Comparison of ENCODE assay signal across 9 mouse cellular contexts in genomic region chr12:33592938-33593337, GRCm38 (mm10).
DNase-seq lines count a peak whose midpoint lies in the region; ATAC-seq and TF ChIP-seq lines count a peak whose summit lies in the region.
"Had no signal": no experiment of that assay in that cellular context is flagged by ENCODE, and none has a peak within 500 bp of the region (broad histone marks: within the 10 kb centered on the region; RNA-seq: fewer than 3 reads in every experiment).

No protein-coding gene starts in this region.

- no peak for TF ChIP-seq CTCF in hindbrain, postnatal 0 days (IDR thresholded peaks at IDR 0.05; ENCODE audit: low read depth)

- DNase-seq in adrenal gland, adult 2 months: peak; percentile 11
- DNase-seq in adrenal gland, adult 8-10 months: no peak
- peak; percentile 12 for DNase-seq in layer of hippocampus, adult 9-11 months
- no peak for DNase-seq in layer of hippocampus, postnatal 25 days (ENCODE audit: extremely low spot score in 1 of 2, low spot score in 1 of 2)
- DNase-seq in hindbrain, postnatal 0 days (ENCODE audit: low spot score): peak; percentile 9
- DNase-seq in liver: no peak

- no peak overlapping the region for H3K27ac ChIP-seq in hindbrain, postnatal 0 days
- peak overlapping the region; percentile 30; the same call in 1 of the 2 replicates for H3K27ac ChIP-seq in neural tube, embryonic 13.5 days (replicated peaks)
- H3K27ac ChIP-seq: liver, embryonic 15.5 days had no signal

- ATAC-seq in hindbrain, postnatal 0 days: no peak
- ATAC-seq in neural tube, embryonic 13.5 days (ENCODE audit: low read depth): peak; percentile 36; the same call in 1 of the 2 replicates
- no peak for ATAC-seq in activated CD4-positive, CD25-positive, alpha-beta regulatory T cell, adult 4 months

- H3K9me3 ChIP-seq in hindbrain, postnatal 0 days (ENCODE audit: low read length): no peaks in the 10 kb centered on the region
- no peaks in the 10 kb centered on the region for H3K9me3 ChIP-seq in neural tube, embryonic 13.5 days
- H3K9me3 ChIP-seq: liver, embryonic 15.5 days had no signal

- no peak overlapping the region for H3K9ac ChIP-seq in hindbrain, postnatal 0 days (replicated peaks; ENCODE audit: low read length)
- H3K9ac ChIP-seq in neural tube, embryonic 13.5 days: 0 out of 2 replicates have a peak overlapping the region, but pooled peaks have one; percentile 6
- H3K9ac ChIP-seq: liver, embryonic 15.5 days had no signal

- no peaks in the 10 kb centered on the region for H3K27me3 ChIP-seq in hindbrain, postnatal 0 days (ENCODE audit: insufficient read depth, low read length)
- no peaks in the 10 kb centered on the region for H3K27me3 ChIP-seq in neural tube, embryonic 13.5 days
- H3K27me3 ChIP-seq: liver, embryonic 15.5 days had no signal

- 51% methylated on average over 17 of the region's 17 CpGs for WGBS in hindbrain, postnatal 0 days
- 48% methylated on average over 17 of the region's 17 CpGs for WGBS in neural tube, embryonic 13.5 days

- no peak overlapping the region for H3K4me3 ChIP-seq in hindbrain, postnatal 0 days (ENCODE audit: low read length)
- no peak overlapping the region for H3K4me3 ChIP-seq in neural tube, embryonic 13.5 days
- H3K4me3 ChIP-seq: liver, embryonic 15.5 days had no signal

- 0 out of 2 replicates have a peak, but pooled peaks cover 4% of the 10 kb centered on the region for H3K4me1 ChIP-seq in hindbrain, postnatal 0 days (ENCODE audit: insufficient read depth, low read length)
- H3K4me1 ChIP-seq in neural tube, embryonic 13.5 days (replicated peaks): peaks cover 10% of the 10 kb centered on the region
- H3K4me1 ChIP-seq: liver, embryonic 15.5 days had no signal

- no peaks in the 10 kb centered on the region for H3K36me3 ChIP-seq in hindbrain, postnatal 0 days (ENCODE audit: insufficient read depth, low read length)
- no peaks in the 10 kb centered on the region for H3K36me3 ChIP-seq in neural tube, embryonic 13.5 days
- H3K36me3 ChIP-seq: liver, embryonic 15.5 days had no signal

- peak overlapping the region; percentile 26 for H3K4me2 ChIP-seq in hindbrain, postnatal 0 days (ENCODE audit: low read depth, low read length)
- H3K4me2 ChIP-seq in neural tube, embryonic 13.5 days: peak overlapping the region; percentile 38
- H3K4me2 ChIP-seq: liver, embryonic 15.5 days had no signal

Comparison
In these comparisons a context has a peak if more than half of its experiments do, and no peak if none do; other contexts are left out.
1. DNase-seq: peak in adrenal gland, adult 2 months (single experiment), layer of hippocampus, adult 9-11 months (single experiment) and hindbrain, postnatal 0 days (single experiment); none in adrenal gland, adult 8-10 months (single experiment), layer of hippocampus, postnatal 25 days (0 of 2) and liver (single experiment).